Mouse (Mus musculus) adrenal gland, postnatal 36 days (tissue): Measurements from ENCODE around the gene Zfp865. TPM values are rescaled to one million over a fixed set of nuclear protein-coding genes. Genes with fewer than 3 reads are reported as not detected.
"Not testable (repeated sequence)": the region's sequence is repeated elsewhere in the genome, so short reads cannot be mapped to it uniquely, and the experiment has no call there.

Experiments used
- DNase-seq, 2 experiments: peaks; one replicate each; pipeline ENCODE4 v3.0.0; 2021; ENCODE audit warnings: mixed read lengths in 1 of 2
- total RNA-seq, 2 experiments: library from RNA; stranded (reverse); gene quantifications; 2 replicates each; pipeline ENCODE4 v1.2.3; 2021

The Zfp865 gene
- total RNA-seq, 2 experiments from 2014 or later: 22.1 to 24.1 TPM

DNA sequence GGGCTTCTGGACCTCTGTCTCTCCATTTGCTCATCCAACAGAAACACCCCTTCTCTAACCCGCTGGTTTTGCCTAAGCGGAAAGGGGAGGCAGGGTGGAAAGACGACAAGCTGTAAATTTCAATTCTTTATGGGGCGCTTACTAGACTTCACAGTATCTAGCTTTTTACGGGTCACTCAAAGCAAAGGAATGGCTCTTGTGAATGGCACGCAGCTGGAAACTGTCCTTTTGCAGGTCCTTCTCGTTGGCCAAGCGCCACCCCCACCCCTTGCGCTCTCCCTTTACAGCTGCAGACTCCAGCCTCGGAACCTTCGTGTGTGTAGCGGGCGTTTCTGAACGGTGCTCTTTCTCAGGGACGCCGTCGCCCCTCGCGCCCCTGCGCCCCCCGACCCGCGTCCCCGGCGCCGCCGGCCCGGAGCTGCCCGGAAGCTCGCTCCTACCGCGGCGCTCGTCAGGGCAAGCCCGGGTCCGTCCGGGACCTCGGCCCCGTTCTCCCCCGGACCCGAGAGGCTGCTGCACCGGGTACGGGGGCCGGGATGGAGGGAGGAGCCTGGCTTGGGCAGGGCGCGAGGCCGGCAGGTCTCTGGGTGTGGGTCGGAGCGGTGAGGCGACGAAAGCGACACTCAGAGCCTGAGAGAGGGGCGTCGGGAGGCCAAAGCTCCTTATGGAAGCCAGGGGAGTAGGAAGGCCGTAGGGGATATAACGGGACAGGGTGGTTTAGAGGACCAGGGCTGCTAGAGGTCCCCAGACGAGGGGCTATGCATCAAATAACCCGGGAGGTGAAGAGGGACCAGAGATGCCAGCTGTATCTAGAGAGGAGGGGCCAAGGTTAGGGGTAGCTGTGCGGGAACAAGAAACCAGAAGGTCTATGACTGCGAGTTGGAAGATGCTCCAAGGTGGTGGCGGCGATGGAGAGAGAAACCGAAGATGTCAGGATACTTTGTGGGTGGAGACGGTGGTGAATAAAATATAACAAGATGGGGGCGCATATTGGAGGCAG is 31.3 kb downstream of the Zfp865 start, which contains the start of gene Zfp580:
Zfp580 (plus strand) TSS at position 346 of the 1,000 bp plus-strand sequence.
- peak; percentile 78 to 87 for DNase-seq

- DNase-seq: no peak
Observed at GRCm38 (mm10) chr7:5052438-5052837, 32.3 kb downstream of the Zfp865 start.

- DNase-seq: no peak
Observed at GRCm38 (mm10) chr7:5052931-5053343, 32.8 kb downstream of the Zfp865 start.

GRCm38 (mm10) chr7:5053456-5054179 is 33.4 kb downstream of the Zfp865 start:
- no peak for DNase-seq

GRCm38 (mm10) chr7:5056651-5057263 is 36.6 kb downstream of the Zfp865 start:
- no peak for DNase-seq

- no peak for DNase-seq
Observed at GRCm38 (mm10) chr7:5057381-5057780, 37.2 kb downstream of the Zfp865 start.

GRCm38 (mm10) chr7:5057804-5058203 is 37.6 kb downstream of the Zfp865 start:
- no peak for DNase-seq

GRCm38 (mm10) chr7:5058631-5059030 is 38.5 kb downstream of the Zfp865 start:
- no peak for DNase-seq

DNA sequence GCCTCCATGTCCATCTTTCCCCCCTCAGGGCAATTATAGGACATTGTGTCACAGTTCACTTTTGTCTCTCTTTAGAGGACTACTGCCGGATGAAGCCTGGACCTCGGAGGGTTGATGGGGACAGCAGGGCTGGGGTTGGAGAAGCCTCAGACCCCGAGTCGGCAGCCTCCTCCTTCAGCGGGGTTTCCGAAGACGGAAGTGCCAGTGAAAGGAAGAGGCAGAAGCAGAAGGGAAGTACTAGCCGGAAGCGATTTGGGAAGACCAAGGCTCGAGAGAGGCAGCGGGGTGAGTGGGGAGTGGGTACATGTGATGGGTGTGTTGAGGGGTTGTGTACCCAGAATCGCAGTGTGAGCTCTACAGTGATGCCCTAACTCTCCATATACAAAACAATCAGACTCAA is 39.2 kb downstream of the Zfp865 start:
- no peak for DNase-seq

DNA sequence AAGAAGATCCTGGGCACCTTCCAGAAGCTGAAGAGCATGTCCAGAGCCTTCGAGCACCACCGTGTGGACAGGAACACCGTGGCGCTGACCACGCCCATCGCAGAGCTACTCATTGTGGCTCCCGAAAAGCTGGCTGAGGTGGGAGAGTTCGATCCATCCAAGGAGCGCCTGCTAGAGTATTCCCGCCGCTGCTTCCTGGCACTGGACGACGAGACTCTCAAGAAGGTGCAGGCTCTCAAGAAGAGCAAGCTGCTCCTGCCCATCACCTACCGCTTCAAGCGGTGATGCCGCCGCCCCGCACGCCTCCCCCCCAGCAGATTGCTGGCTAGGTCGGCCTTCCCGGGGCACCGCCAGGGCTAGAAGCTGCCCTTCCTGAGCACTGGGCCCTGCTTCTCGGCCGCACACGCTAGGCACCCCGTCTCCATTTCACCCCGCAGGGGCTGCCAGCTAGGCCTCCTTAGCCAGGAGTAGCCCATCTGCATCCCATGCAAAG is 40.1 kb downstream of the Zfp865 start:
- peak; percentile 83 to 89 for DNase-seq

DNA sequence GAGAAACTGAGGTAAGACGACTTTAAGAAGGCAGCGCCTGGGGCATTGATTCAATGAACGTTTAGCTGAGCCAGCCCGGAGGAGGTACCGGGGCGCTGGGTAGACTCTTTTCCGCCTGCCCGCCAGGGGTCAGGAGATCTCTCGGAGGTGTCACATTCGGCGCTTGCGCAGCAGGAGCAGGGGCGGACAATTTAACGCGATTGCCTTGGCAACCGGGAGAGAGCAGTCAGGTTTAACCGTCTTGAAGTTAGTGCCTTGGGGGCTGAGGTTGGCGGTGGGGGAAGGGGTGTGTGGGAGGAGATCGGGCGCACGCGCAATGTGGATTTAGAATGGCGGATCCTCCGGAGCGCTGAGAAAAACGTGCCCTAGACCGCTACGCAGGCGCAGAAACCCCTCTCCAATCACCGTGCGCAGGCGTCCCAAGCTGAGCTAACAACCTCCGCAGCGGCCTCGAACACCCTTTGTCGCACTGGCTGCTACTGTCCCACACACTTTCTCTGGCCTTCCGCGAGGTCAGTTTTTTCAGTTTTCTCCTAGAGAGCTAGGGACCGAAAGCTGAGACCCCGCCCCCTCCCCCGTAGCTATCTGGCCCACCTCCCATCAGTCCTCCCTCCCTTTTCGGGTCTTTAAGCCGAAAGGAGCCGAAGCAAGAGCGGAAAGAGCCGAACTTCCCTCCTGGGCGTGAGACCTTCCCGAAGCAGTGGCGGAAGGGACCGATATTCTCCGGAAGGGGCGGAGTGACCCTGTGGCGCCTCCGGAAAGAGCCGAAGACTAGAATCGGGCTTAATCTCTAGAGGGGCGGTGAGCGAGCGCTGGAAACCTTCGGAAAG is 41.0 kb downstream of the Zfp865 start:
- peak; percentile 97 to 98 for DNase-seq

DNA sequence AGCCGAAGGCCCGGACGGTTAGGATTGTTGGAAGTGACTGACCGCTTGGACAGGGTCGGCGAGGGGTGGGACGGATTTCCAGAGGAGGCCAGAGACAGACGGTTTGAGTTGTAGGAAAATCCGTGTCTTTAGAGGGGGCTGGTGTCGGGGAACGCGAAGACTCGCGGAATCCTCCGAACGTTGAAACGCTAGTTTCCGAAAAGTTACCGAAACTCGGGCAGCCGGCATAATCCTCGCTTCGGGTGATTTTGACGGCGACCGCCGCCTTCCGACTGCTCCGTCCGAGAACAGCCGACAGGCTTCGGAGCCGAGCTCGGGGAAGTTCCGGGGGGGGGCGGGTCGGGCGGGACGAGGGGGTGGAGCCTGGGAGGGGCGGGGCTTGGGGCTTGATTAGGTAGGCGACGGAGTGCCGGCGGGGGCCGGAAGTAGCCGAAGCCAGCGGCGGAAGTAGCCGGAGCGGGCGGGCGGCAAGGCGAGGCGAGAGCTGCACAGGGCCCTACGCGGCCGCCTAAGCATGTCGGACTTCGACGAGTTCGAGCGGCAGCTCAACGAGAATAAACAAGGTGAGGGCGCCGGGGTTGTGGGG is 41.7 kb downstream of the Zfp865 start, which contains the start of gene U2af2:
U2af2 (plus strand) TSS at position 370 of the 586 bp plus-strand sequence.
- DNase-seq: peak; percentile 95 to 98

DNA sequence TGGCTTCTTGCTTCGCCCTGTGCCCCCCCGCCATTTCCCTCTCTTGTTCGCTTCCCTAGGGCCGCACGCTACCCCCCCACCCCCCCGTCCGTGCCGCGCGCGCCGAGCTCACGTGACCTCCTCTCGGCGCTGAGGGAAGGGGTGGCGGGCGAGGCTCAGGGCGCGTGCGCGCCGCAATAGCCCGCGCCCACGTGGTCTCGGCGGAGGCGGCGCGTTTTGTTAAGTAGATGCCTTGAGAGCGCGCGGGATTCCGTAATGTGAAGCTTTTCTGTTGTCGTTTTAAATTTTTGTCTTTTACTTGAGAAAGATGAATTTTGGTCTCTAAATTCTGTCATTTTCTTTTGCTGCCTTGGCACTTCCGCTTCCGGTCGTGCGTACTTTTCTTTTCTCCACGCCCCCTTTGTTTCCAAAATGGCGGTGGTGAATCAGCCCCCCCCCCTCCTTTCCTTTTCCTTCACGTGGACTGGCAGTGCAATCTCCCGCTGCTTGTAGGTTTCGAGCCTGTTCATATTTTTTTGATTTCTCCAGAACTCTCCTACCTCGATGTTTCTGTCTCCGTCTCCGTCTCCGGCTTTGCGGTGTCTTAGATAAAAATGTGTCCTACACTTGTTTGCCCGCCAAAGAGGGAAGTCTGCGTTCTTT is 42.3 kb downstream of the Zfp865 start:
- DNase-seq: peak; percentile 77 to 80

GRCm38 (mm10) chr7:5064886-5065285 is 44.7 kb downstream of the Zfp865 start:
- no peak for DNase-seq

DNA sequence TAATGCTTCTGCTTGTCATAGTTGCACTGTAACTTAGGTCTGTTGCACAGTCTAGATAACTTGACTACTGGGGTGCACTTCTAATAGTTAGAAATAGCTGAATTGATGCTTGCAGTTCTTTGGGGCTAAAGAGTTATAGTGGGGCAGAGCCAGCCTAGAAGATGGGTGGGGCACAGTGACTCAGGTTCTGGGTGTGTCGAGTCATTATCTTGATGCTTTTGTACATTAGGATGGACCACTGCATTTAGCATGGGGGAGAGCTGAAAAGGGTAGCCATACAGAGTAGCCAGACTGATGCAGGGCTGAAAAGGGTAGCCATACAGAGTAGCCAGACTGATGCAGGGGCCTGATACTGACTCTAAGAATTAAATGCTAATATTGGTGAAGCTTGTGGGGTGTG is 53.4 kb downstream of the Zfp865 start:
- DNase-seq: no peak

DNA sequence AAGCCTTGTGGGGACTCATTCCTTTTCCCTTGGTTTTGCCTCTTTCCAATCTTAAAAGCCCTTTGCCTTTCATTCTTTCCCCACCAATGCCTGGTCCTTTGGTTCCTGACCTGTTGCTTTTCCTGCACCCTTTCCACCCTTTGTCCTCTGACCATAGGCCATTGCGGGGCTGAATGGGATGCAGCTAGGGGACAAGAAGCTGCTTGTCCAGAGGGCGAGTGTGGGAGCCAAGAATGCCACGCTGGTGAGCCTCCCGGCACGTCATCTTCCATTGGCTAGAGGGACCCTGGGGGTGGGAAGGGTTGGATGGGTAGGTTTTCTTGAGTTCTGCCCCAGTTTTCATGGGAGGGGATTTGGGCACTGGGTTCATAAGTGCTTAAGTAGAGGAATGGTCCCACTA is 54.8 kb downstream of the Zfp865 start:
- no peak for DNase-seq

DNA sequence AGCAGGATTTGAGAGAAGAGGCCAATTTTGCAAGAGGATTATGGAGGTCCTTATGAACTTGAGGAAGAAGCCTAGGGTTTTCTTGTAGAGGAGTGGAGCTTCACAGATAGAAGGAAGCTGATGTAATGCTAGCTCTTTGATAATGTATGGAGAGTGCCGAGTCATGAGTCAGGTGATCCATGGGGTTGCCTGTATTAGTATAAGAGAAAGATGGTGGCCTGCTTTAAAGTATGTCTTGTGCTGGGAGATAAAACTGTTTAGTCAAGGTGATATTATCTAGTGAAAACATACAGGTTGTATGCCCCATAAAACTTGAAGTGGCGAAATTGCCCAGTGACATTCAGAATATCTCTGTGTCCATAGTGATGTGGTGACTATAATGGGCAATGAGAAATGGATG is 56.8 kb downstream of the Zfp865 start:
- no peak for DNase-seq

GRCm38 (mm10) chr7:5079365-5080009 is 59.3 kb downstream of the Zfp865 start:
- not testable (repeated sequence) for DNase-seq

- DNase-seq: peak; percentile 98 to 99
Observed at GRCm38 (mm10) chr7:5080010-5080751, 60.0 kb downstream of the Zfp865 start, which contains the start of gene Epn1. TSS of gene Epn1 (plus strand) at chr7:5080235.
